Mouse (Mus musculus) lung, postnatal 0 days (tissue): ENCODE data around the gene Tuba1b.

Source experiments
- CTCF ChIP-seq: IDR thresholded peaks from 2 replicates; pipeline ENCODE4 v1.5.1; 2016; ENCODE audit warnings: antibody characterized with exemption, mild to moderate bottlenecking
- EP300 ChIP-seq: IDR thresholded peaks from 2 replicates; pipeline ENCODE4 v1.6.1; 2016; ENCODE audit warnings: antibody characterized with exemption, mild to moderate bottlenecking, control low read depth

DNA sequence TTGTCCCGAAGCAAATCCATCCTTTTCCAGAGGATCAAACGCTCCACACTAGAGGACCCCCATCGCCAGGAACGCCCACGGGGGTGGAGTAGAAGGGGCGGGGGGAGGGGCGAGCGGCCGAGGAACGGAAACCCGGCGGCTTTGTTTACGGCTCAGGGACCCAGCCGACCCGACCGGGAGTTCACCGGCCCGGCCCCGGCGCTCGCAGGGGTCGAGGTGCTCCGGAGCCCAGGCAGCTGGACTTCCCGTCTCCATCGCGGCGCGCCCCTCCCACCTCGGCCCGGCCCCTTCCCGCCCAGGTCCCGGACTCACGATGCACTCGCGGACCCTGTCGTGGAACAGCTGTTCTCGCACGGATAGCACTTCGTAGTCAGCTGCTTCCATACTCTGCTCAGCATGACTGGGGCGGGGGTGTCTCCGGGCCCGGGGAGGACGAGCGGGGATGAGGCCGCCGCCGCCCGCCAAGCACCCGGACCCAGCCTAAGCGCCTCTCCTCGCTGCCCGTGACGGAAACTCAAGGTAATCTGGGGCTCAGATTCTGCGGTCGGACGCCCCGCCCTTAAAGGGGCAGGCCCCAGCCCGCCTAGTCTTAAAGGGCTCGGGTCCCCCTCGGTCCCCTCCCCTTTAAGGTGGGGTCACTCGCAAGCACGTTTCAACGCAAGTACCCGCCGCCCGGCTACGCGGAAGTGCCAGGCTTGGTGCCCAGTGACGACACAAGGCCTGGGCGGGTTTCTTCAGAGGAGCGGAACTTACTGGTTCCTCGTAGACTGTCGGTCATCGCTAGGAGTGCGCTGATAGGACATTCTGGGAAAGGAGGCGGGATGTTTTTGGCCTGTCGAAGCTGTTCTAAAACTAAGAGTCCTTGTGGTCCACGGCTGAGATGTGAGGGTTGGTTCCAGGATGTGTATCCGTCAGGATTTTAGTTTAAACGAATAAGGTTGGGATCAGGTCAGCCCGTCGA is 16.5 kb downstream of the Tuba1b start, which contains the start of gene Lmbr1l:
- TF ChIP-seq CTCF (0 out of 2 replicates have a peak, but pooled peaks have one; percentile 2), EP300 (no peak; the same call in 1 of the 2 replicates)
